Mouse (Mus musculus): ENCODE measurements around the gene Amhr2.

DNA sequence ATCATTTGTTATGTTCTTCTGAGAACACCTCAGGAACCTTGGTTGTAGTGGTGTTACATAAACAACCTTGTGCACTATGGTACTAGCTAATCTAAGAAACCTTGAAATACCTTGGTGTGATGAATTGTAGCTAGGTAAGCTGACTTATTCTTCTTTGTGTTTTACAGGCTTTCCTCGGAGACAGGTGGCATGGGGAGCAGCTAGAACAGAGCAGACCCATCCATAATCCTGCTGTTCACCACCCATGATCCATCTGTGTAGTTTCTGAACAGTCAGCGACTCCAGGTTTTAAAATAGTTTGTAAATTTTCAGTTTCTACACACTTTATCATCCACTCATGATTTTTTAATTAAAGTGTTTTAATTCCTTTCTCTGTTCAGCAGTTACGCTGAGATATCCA, 53.2 kb downstream of the Amhr2 start:
- TF ChIP-seq CTCF (conservative IDR thresholded peaks at IDR 0.05; ENCODE audit: low read length) (no peak), NANOG (IDR thresholded peaks at IDR 0.05; ENCODE audit: borderline replicate concordance, low read length) (no peak)

Data from E14TG2a.4 (cell line).